In the genomic region with DNA sequence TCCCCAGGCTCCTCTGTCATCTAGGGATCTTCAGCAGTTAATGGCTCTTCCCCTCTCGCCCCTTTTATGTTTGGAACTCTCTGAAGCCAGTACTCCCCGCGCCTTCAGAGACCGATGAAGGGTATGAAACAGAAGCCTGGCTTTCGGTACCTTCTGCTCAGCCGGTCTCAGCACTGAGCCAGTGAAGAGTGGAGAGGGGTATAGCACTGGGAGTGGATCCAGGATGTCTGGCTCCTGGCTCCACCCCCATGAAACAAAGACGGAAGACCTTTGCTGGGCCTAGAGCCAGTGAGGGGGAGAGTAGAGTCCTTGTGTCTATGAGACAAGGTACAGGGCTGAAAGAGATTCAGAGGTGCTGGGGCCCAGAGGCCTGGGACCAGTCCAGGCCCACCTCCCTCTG, we compare ENCODE assay signal across 9 mouse cellular contexts. TPM values are rescaled to one million over a fixed set of nuclear protein-coding genes. Genes with fewer than 3 reads are reported as not detected.
DNase-seq lines count a peak whose midpoint lies in the region; ATAC-seq and TF ChIP-seq lines count a peak whose summit lies in the region.
"Had no signal": no experiment of that assay in that cellular context is flagged by ENCODE, and none has a peak within 500 bp of the region (broad histone marks: within the 10 kb centered on the region; RNA-seq: fewer than 3 reads in every experiment).

No protein-coding gene starts in this region.

- H3K4me2 ChIP-seq in forebrain, embryonic 13.5 days: no peak overlapping the region
- H3K4me2 ChIP-seq in forebrain, embryonic 11.5 days (ENCODE audit: low read depth, low read length, severe bottlenecking): no peak overlapping the region
- H3K4me2 ChIP-seq in embryonic facial prominence, embryonic 14.5 days (ENCODE audit: low read depth, low read length): peak overlapping the region; percentile 29
- no peak overlapping the region for H3K4me2 ChIP-seq in hindbrain, embryonic 12.5 days (replicated peaks)
- no peak overlapping the region for H3K4me2 ChIP-seq in liver, embryonic 16.5 days (ENCODE audit: low read depth, low read length)
- peak overlapping the region; percentile 35 for H3K4me2 ChIP-seq in stomach, postnatal 0 days (replicated peaks; ENCODE audit: low read depth)

- no peaks in the 10 kb centered on the region for H3K27me3 ChIP-seq in forebrain, embryonic 13.5 days
- no peaks in the 10 kb centered on the region for H3K27me3 ChIP-seq in forebrain, embryonic 11.5 days (ENCODE audit: control insufficient read depth, insufficient read depth, low read length)
- H3K27me3 ChIP-seq in embryonic facial prominence, embryonic 14.5 days (replicated peaks; ENCODE audit: control insufficient read depth, insufficient read depth, low read length): no peaks in the 10 kb centered on the region
- no peaks in the 10 kb centered on the region for H3K27me3 ChIP-seq in hindbrain, embryonic 12.5 days
- no peaks in the 10 kb centered on the region for H3K27me3 ChIP-seq in liver, embryonic 16.5 days (ENCODE audit: control insufficient read depth, insufficient read depth, low read depth, low read length)
- no peaks in the 10 kb centered on the region for H3K27me3 ChIP-seq in stomach, postnatal 0 days (ENCODE audit: control insufficient read depth, insufficient read depth, low read length)

- no peak for DNase-seq in forebrain, embryonic 11.5 days (ENCODE audit: low spot score)
- DNase-seq in embryonic facial prominence, embryonic 14.5 days (ENCODE audit: low spot score): peak; percentile 67
- no peak for DNase-seq in stomach, postnatal 0 days (ENCODE audit: low spot score)
- no peak for DNase-seq in layer of hippocampus, adult 8-10 months (ENCODE audit: low spot score in 2 of 2)
- DNase-seq in cerebellum, adult 18-20 months: no peak

- WGBS in forebrain, embryonic 13.5 days: 70% methylated on average over 7 of the region's 7 CpGs
- 84% methylated on average over 7 of the region's 7 CpGs for WGBS in forebrain, embryonic 11.5 days
- WGBS in embryonic facial prominence, embryonic 14.5 days: 57% methylated on average over 7 of the region's 7 CpGs
- 83% methylated on average over 7 of the region's 7 CpGs for WGBS in hindbrain, embryonic 12.5 days
- 75% methylated on average over 7 of the region's 7 CpGs for WGBS in liver, embryonic 16.5 days (ENCODE audit: insufficient replicate concordance)
- WGBS in stomach, postnatal 0 days: 63% methylated on average over 7 of the region's 7 CpGs

- TF ChIP-seq EP300 in stomach, postnatal 0 days (optimal IDR thresholded peaks at IDR 0.05): no peak

- H3K27ac ChIP-seq in forebrain, embryonic 13.5 days: no peak overlapping the region
- no peak overlapping the region for H3K27ac ChIP-seq in forebrain, embryonic 11.5 days (ENCODE audit: low read depth, low read length)
- H3K27ac ChIP-seq in embryonic facial prominence, embryonic 14.5 days (replicated peaks; ENCODE audit: low read depth, low read length): no peak overlapping the region; the same call in 1 of the 2 replicates
- H3K27ac ChIP-seq in hindbrain, embryonic 12.5 days: peak overlapping the region; percentile 44; the same call in 1 of the 2 replicates
- no peak overlapping the region for H3K27ac ChIP-seq in liver, embryonic 16.5 days (ENCODE audit: low read length)
- peak overlapping the region; percentile 49; the same call in 1 of the 2 replicates for H3K27ac ChIP-seq in stomach, postnatal 0 days (replicated peaks)

- no peak overlapping the region for H3K4me3 ChIP-seq in forebrain, embryonic 13.5 days
- no peak overlapping the region for H3K4me3 ChIP-seq in forebrain, embryonic 11.5 days (ENCODE audit: low read depth, low read length)
- H3K4me3 ChIP-seq in embryonic facial prominence, embryonic 14.5 days (ENCODE audit: low read depth, low read length): no peak overlapping the region
- H3K4me3 ChIP-seq in hindbrain, embryonic 12.5 days: no peak overlapping the region
- H3K4me3 ChIP-seq in liver, embryonic 16.5 days (ENCODE audit: low read depth, low read length): no peak overlapping the region
- peak overlapping the region; percentile 15; the same call in 1 of the 2 replicates for H3K4me3 ChIP-seq in stomach, postnatal 0 days (ENCODE audit: low read depth, low read length)

- H3K36me3 ChIP-seq in forebrain, embryonic 13.5 days (ENCODE audit: poor library complexity, severe bottlenecking): no peaks in the 10 kb centered on the region
- H3K36me3 ChIP-seq in forebrain, embryonic 11.5 days (ENCODE audit: control insufficient read depth, insufficient read depth, low read length): no peaks in the 10 kb centered on the region
- H3K36me3 ChIP-seq in embryonic facial prominence, embryonic 14.5 days (ENCODE audit: control insufficient read depth, insufficient read depth, low read length): no peaks in the 10 kb centered on the region
- H3K36me3 ChIP-seq in hindbrain, embryonic 12.5 days: no peaks in the 10 kb centered on the region
- H3K36me3 ChIP-seq in liver, embryonic 16.5 days (ENCODE audit: control insufficient read depth, insufficient read depth): no peaks in the 10 kb centered on the region
- H3K36me3 ChIP-seq in stomach, postnatal 0 days (ENCODE audit: control insufficient read depth, insufficient read depth, low read length): no peaks in the 10 kb centered on the region

- no peaks in the 10 kb centered on the region for H3K9me3 ChIP-seq in forebrain, embryonic 13.5 days (replicated peaks)
- H3K9me3 ChIP-seq in forebrain, embryonic 11.5 days (ENCODE audit: control insufficient read depth, low read length): no peaks in the 10 kb centered on the region
- no peaks in the 10 kb centered on the region for H3K9me3 ChIP-seq in embryonic facial prominence, embryonic 14.5 days (ENCODE audit: control insufficient read depth, low read length)
- no peaks in the 10 kb centered on the region for H3K9me3 ChIP-seq in hindbrain, embryonic 12.5 days (replicated peaks)
- no peaks in the 10 kb centered on the region for H3K9me3 ChIP-seq in liver, embryonic 16.5 days (replicated peaks; ENCODE audit: control insufficient read depth, low read length)
- no peaks in the 10 kb centered on the region for H3K9me3 ChIP-seq in stomach, postnatal 0 days (ENCODE audit: control insufficient read depth, low read length)

- ATAC-seq in forebrain, embryonic 13.5 days: peak; percentile 68
- no peak for ATAC-seq in forebrain, embryonic 11.5 days (replicated peaks; ENCODE audit: low FRiP score)
- peak; percentile 60; the same call in 1 of the 2 replicates for ATAC-seq in embryonic facial prominence, embryonic 14.5 days (ENCODE audit: low read depth)
- ATAC-seq in hindbrain, embryonic 12.5 days (ENCODE audit: low FRiP score): no peak
- ATAC-seq in liver, embryonic 16.5 days (ENCODE audit: low read depth): 0 out of 2 replicates have a peak, but pooled peaks have one; percentile 19
- ATAC-seq in stomach, postnatal 0 days (ENCODE audit: low FRiP score, low TSS enrichment): peak; percentile 31; the same call in 1 of the 2 replicates

- H3K4me1 ChIP-seq in forebrain, embryonic 13.5 days: peaks cover 11% of the 10 kb centered on the region; the same call in 1 of the 2 replicates
- H3K4me1 ChIP-seq in forebrain, embryonic 11.5 days (replicated peaks; ENCODE audit: control insufficient read depth, insufficient read depth, low read length): no peaks in the 10 kb centered on the region
- H3K4me1 ChIP-seq in embryonic facial prominence, embryonic 14.5 days (ENCODE audit: control insufficient read depth, insufficient read depth, low read length): peaks cover 10% of the 10 kb centered on the region; the same call in 1 of the 2 replicates
- H3K4me1 ChIP-seq in hindbrain, embryonic 12.5 days: no peaks in the 10 kb centered on the region; the same call in 1 of the 2 replicates
- no peaks in the 10 kb centered on the region for H3K4me1 ChIP-seq in liver, embryonic 16.5 days (ENCODE audit: control insufficient read depth, low read depth, low read length)
- no peaks in the 10 kb centered on the region for H3K4me1 ChIP-seq in stomach, postnatal 0 days (replicated peaks; ENCODE audit: control insufficient read depth, insufficient read depth)

- H3K9ac ChIP-seq in forebrain, embryonic 13.5 days: no peak overlapping the region
- H3K9ac ChIP-seq in forebrain, embryonic 11.5 days (ENCODE audit: low read length): no peak overlapping the region
- H3K9ac ChIP-seq in embryonic facial prominence, embryonic 14.5 days (ENCODE audit: low read depth, low read length): 0 out of 2 replicates have a peak overlapping the region, but pooled peaks have one; percentile 5
- H3K9ac ChIP-seq in hindbrain, embryonic 12.5 days: no peak overlapping the region
- H3K9ac ChIP-seq in liver, embryonic 16.5 days (ENCODE audit: low read depth, low read length): no peak overlapping the region
- H3K9ac ChIP-seq in stomach, postnatal 0 days (ENCODE audit: low read length): peak overlapping the region; percentile 41

- no peak for TF ChIP-seq CTCF in stomach, postnatal 0 days (IDR thresholded peaks at IDR 0.05; ENCODE audit: low read depth)

RNA-seq across cellular contexts. Expression of gene Cngb1, which starts 12.5 kb away (rescaled TPM):
- 0.43 and 0.57 TPM in 2 replicates for polyA plus RNA-seq in forebrain, embryonic 13.5 days (2015; fragmentation: Nextera tagmentation; extraction: Ambion mirVana)
- polyA plus RNA-seq in forebrain, embryonic 11.5 days (2014; fragmentation: Nextera tagmentation; extraction: Ambion mirVana): 0.17 and 0.33 TPM in 2 replicates
- polyA plus RNA-seq in embryonic facial prominence, embryonic 14.5 days (2014; fragmentation: Nextera tagmentation; extraction: Ambion mirVana): 0.34 and 1.7 TPM in 2 replicates
- 0.56 and 1.1 TPM in 2 replicates for polyA plus RNA-seq in hindbrain, embryonic 12.5 days (2016; fragmentation: Nextera tagmentation; extraction: Ambion mirVana)
- polyA plus RNA-seq in liver, embryonic 16.5 days (2015; fragmentation: Nextera tagmentation; extraction: Ambion mirVana): 0.07 and 0.12 TPM in 2 replicates
- polyA plus RNA-seq in stomach, postnatal 0 days (2015; fragmentation: Nextera tagmentation; extraction: Ambion mirVana): 0.69 and 1.1 TPM in 2 replicates
- total RNA-seq in layer of hippocampus, adult 8-10 months (2022): under 1 TPM; 0.61 to 0.93 (median 0.63) TPM
- total RNA-seq: CH12.LX had no signal

RNA-seq across cellular contexts. Expression of gene Tepp, which starts 16.5 kb away (rescaled TPM):
- 0.39 and 1.1 TPM in 2 replicates for polyA plus RNA-seq in forebrain, embryonic 13.5 days (2015; fragmentation: Nextera tagmentation; extraction: Ambion mirVana)
- polyA plus RNA-seq in forebrain, embryonic 11.5 days (2014; fragmentation: Nextera tagmentation; extraction: Ambion mirVana): not detected in 2 replicates
- polyA plus RNA-seq in embryonic facial prominence, embryonic 14.5 days (2014; fragmentation: Nextera tagmentation; extraction: Ambion mirVana): 0.50 TPM in 1 of 2 replicates, not detected in the other
- not detected in 2 replicates for polyA plus RNA-seq in hindbrain, embryonic 12.5 days (2016; fragmentation: Nextera tagmentation; extraction: Ambion mirVana)
- not detected in 2 replicates for polyA plus RNA-seq in liver, embryonic 16.5 days (2015; fragmentation: Nextera tagmentation; extraction: Ambion mirVana)
- 0.19 TPM in 1 of 2 replicates, not detected in the other for polyA plus RNA-seq in stomach, postnatal 0 days (2015; fragmentation: Nextera tagmentation; extraction: Ambion mirVana)
- not detected for total RNA-seq in layer of hippocampus, adult 8-10 months (2022)
- total RNA-seq: CH12.LX had no signal

RNA-seq across cellular contexts. Expression of gene Zfp319, which starts 37.9 kb away (rescaled TPM):
- polyA plus RNA-seq in forebrain, embryonic 13.5 days (2015; fragmentation: Nextera tagmentation; extraction: Ambion mirVana): 15.3 and 16.0 TPM in 2 replicates
- 14.6 and 15.0 TPM in 2 replicates for polyA plus RNA-seq in forebrain, embryonic 11.5 days (2014; fragmentation: Nextera tagmentation; extraction: Ambion mirVana)
- 8.4 and 8.9 TPM in 2 replicates for polyA plus RNA-seq in embryonic facial prominence, embryonic 14.5 days (2014; fragmentation: Nextera tagmentation; extraction: Ambion mirVana)
- 20.4 and 21.7 TPM in 2 replicates for polyA plus RNA-seq in hindbrain, embryonic 12.5 days (2016; fragmentation: Nextera tagmentation; extraction: Ambion mirVana)
- polyA plus RNA-seq in liver, embryonic 16.5 days (2015; fragmentation: Nextera tagmentation; extraction: Ambion mirVana): 0.88 and 1.2 TPM in 2 replicates
- polyA plus RNA-seq in stomach, postnatal 0 days (2015; fragmentation: Nextera tagmentation; extraction: Ambion mirVana): 2.5 TPM in 2 replicates
- 10 to 100 TPM; 14.7 to 16.9 (median 15.8) TPM for total RNA-seq in layer of hippocampus, adult 8-10 months (2022)

RNA-seq across cellular contexts. Expression of gene Usb1, which starts 38.2 kb away (rescaled TPM):
- polyA plus RNA-seq in forebrain, embryonic 13.5 days (2015; fragmentation: Nextera tagmentation; extraction: Ambion mirVana): 43.7 and 45.8 TPM in 2 replicates
- polyA plus RNA-seq in forebrain, embryonic 11.5 days (2014; fragmentation: Nextera tagmentation; extraction: Ambion mirVana): 43.1 and 46.5 TPM in 2 replicates
- polyA plus RNA-seq in embryonic facial prominence, embryonic 14.5 days (2014; fragmentation: Nextera tagmentation; extraction: Ambion mirVana): 36.3 and 38.0 TPM in 2 replicates
- 38.0 and 38.5 TPM in 2 replicates for polyA plus RNA-seq in hindbrain, embryonic 12.5 days (2016; fragmentation: Nextera tagmentation; extraction: Ambion mirVana)
- polyA plus RNA-seq in liver, embryonic 16.5 days (2015; fragmentation: Nextera tagmentation; extraction: Ambion mirVana): 9.9 and 10.7 TPM in 2 replicates
- 21.5 and 24.6 TPM in 2 replicates for polyA plus RNA-seq in stomach, postnatal 0 days (2015; fragmentation: Nextera tagmentation; extraction: Ambion mirVana)
- 10 to 100 TPM in 3 of 4 experiments, 1 to 10 TPM in 1; 9.8 to 16.5 (median 12.9) TPM for total RNA-seq in layer of hippocampus, adult 8-10 months (2022)

RNA-seq across cellular contexts. Expression of gene Mmp15, which starts 58.2 kb away (rescaled TPM):
- polyA plus RNA-seq in forebrain, embryonic 13.5 days (2015; fragmentation: Nextera tagmentation; extraction: Ambion mirVana): 10.9 and 11.2 TPM in 2 replicates
- 20.6 and 21.0 TPM in 2 replicates for polyA plus RNA-seq in forebrain, embryonic 11.5 days (2014; fragmentation: Nextera tagmentation; extraction: Ambion mirVana)
- polyA plus RNA-seq in embryonic facial prominence, embryonic 14.5 days (2014; fragmentation: Nextera tagmentation; extraction: Ambion mirVana): 14.9 and 15.3 TPM in 2 replicates
- 31.8 and 33.2 TPM in 2 replicates for polyA plus RNA-seq in hindbrain, embryonic 12.5 days (2016; fragmentation: Nextera tagmentation; extraction: Ambion mirVana)
- polyA plus RNA-seq in liver, embryonic 16.5 days (2015; fragmentation: Nextera tagmentation; extraction: Ambion mirVana): 0.76 and 0.85 TPM in 2 replicates
- 19.0 and 21.7 TPM in 2 replicates for polyA plus RNA-seq in stomach, postnatal 0 days (2015; fragmentation: Nextera tagmentation; extraction: Ambion mirVana)
- total RNA-seq in layer of hippocampus, adult 8-10 months (2022): 10 to 100 TPM; 13.6 to 14.9 (median 14.8) TPM

Comparison
In these comparisons a context has a peak if more than half of its experiments do, and no peak if none do; other contexts are left out.
1. ATAC-seq: peak in forebrain, embryonic 13.5 days (single experiment), embryonic facial prominence, embryonic 14.5 days (single experiment), liver, embryonic 16.5 days (single experiment) and stomach, postnatal 0 days (single experiment); none in forebrain, embryonic 11.5 days (single experiment) and hindbrain, embryonic 12.5 days (single experiment).
2. H3K27ac ChIP-seq: peak in hindbrain, embryonic 12.5 days (single experiment) and stomach, postnatal 0 days (single experiment); none in forebrain, embryonic 13.5 days (single experiment), forebrain, embryonic 11.5 days (single experiment), embryonic facial prominence, embryonic 14.5 days (single experiment) and liver, embryonic 16.5 days (single experiment).
3. H3K4me2 ChIP-seq: peak in embryonic facial prominence, embryonic 14.5 days (single experiment) and stomach, postnatal 0 days (single experiment); none in forebrain, embryonic 13.5 days (single experiment), forebrain, embryonic 11.5 days (single experiment), hindbrain, embryonic 12.5 days (single experiment) and liver, embryonic 16.5 days (single experiment).
4. H3K9ac ChIP-seq: peak in embryonic facial prominence, embryonic 14.5 days (single experiment) and stomach, postnatal 0 days (single experiment); none in forebrain, embryonic 13.5 days (single experiment), forebrain, embryonic 11.5 days (single experiment), hindbrain, embryonic 12.5 days (single experiment) and liver, embryonic 16.5 days (single experiment).